Mouse (Mus musculus) adrenal gland, postnatal 4 days (tissue): ENCODE data around the gene Bloc1s1. TPM values are rescaled to one million over a fixed set of nuclear protein-coding genes. Genes with fewer than 3 reads are reported as not detected.

Experiments
- DNase-seq, 2 experiments: peaks; one replicate each; pipeline ENCODE4 v3.0.0; 2021 to 2022; ENCODE audit warnings: low spot score in 2 of 2, mixed read lengths in 2 of 2
- long read RNA-seq, 2 experiments: library from polyadenylated mRNA; stranded (forward); transcript quantifications; one replicate each; pipeline ENCODE4 v2.0.0; 2021
- total RNA-seq, 2 experiments: library from RNA; stranded (reverse); gene quantifications; 2 replicates each; pipeline ENCODE4 v1.2.3; 2021

Gene Bloc1s1
- total RNA-seq: 100 to 1,000 TPM; 158 to 168 TPM
- long read RNA-seq, experiment 1, transcript Bloc1s1-201 (4 exons, 550 nt): major isoform, 107 of 128 reads
- long read RNA-seq, experiment 1, partial matches to known transcripts: 19 of 128 reads
- long read RNA-seq, experiment 1, other reads (novel, unspliced or antisense): 2 of 128 reads
- long read RNA-seq, experiment 2, transcript Bloc1s1-201 (4 exons, 550 nt): major isoform, 66 of 95 reads
- long read RNA-seq, experiment 2, partial matches to known transcripts: 23 of 95 reads
- long read RNA-seq, experiment 2, other reads (novel, unspliced or antisense): 6 of 95 reads

GRCm38 (mm10) chr10:128923935-128924334 lies at the start of gene Bloc1s1:
Gene Bloc1s1 (minus strand): TSS chr10:128924035.
- DNase-seq: no peak

GRCm38 (mm10) chr10:128972841-128973240 lies 49.0 kb upstream of the Bloc1s1 start:
- DNase-seq: no peak

GRCm38 (mm10) chr10:128970740-128971250 lies 47.0 kb upstream of the Bloc1s1 start:
- no peak for DNase-seq

- DNase-seq: no peak
Observed at GRCm38 (mm10) chr10:128968341-128968749, 44.5 kb upstream of the Bloc1s1 start.

- DNase-seq: no peak
Observed at GRCm38 (mm10) chr10:128965871-128966270, 42.0 kb upstream of the Bloc1s1 start.

- no peak for DNase-seq
Observed at GRCm38 (mm10) chr10:128964961-128965360, 41.1 kb upstream of the Bloc1s1 start.

- DNase-seq: no peak
Observed at GRCm38 (mm10) chr10:128960590-128961584, 37.1 kb upstream of the Bloc1s1 start, which contains the start of gene Mettl7b. Gene Mettl7b (minus strand): TSS chr10:128960988.

- DNase-seq: no peak
Observed at GRCm38 (mm10) chr10:128960142-128960541, 36.3 kb upstream of the Bloc1s1 start.

- no peak for DNase-seq
Observed at GRCm38 (mm10) chr10:128958340-128958739, 34.5 kb upstream of the Bloc1s1 start.

- no peak for DNase-seq
Observed at GRCm38 (mm10) chr10:128950208-128950887, 26.5 kb upstream of the Bloc1s1 start.

GRCm38 (mm10) chr10:128947496-128947895 lies 23.7 kb upstream of the Bloc1s1 start:
- no peak for DNase-seq

GRCm38 (mm10) chr10:128945675-128946074 lies 21.8 kb upstream of the Bloc1s1 start:
- no peak for DNase-seq

GRCm38 (mm10) chr10:128940475-128941061 lies 16.7 kb upstream of the Bloc1s1 start:
- no peak for DNase-seq

- DNase-seq: no peak
Observed at GRCm38 (mm10) chr10:128938974-128939373, 15.1 kb upstream of the Bloc1s1 start.

- no peak for DNase-seq
Observed at GRCm38 (mm10) chr10:128938457-128938856, 14.6 kb upstream of the Bloc1s1 start.

- no peak for DNase-seq
Observed at GRCm38 (mm10) chr10:128937756-128938390, 14.0 kb upstream of the Bloc1s1 start.

- no peak for DNase-seq
Observed at GRCm38 (mm10) chr10:128935826-128936440, 12.1 kb upstream of the Bloc1s1 start.

GRCm38 (mm10) chr10:128934997-128935787 lies 11.4 kb upstream of the Bloc1s1 start:
- no peak for DNase-seq
